Mouse (Mus musculus) intestine, postnatal 0 days (tissue): ENCODE data around the gene Xbp1. TPM values are rescaled to one million over a fixed set of nuclear protein-coding genes. Genes with fewer than 3 reads are reported as not detected.
"Not testable (repeated sequence)": the region's sequence is repeated elsewhere in the genome, so short reads cannot be mapped to it uniquely, and the experiment has no call there.

Source experiments
- ATAC-seq: fragments of 200-750 bp; cut with Nextera tagmentation; 2 replicates; pipeline ENCODE4 v1.8.0; 2017; ENCODE audit warnings: mild to moderate bottlenecking, moderate TSS enrichment, moderate library complexity
- H3K27ac ChIP-seq: fragments of 300-500 bp; sonication (generic); 2 replicates; pipeline ENCODE4 v1.5.1; 2014; ENCODE audit warnings: mild to moderate bottlenecking, low read depth, low read length, moderate library complexity
- H3K27me3 ChIP-seq: fragments of 300-500 bp; sonication (generic); replicated peaks from 2 replicates; pipeline ENCODE4 v1.6.1; 2014; ENCODE audit warnings: low read length, mixed read lengths; ENCODE audit not compliant: control insufficient read depth, insufficient read depth
- H3K36me3 ChIP-seq: fragments of 300-500 bp; sonication (generic); 2 replicates; pipeline ENCODE4 v1.6.1; 2014; ENCODE audit warnings: mild to moderate bottlenecking, moderate library complexity; ENCODE audit not compliant: control insufficient read depth, insufficient read depth
- H3K4me1 ChIP-seq: fragments of 300-500 bp; sonication (generic); replicated peaks from 2 replicates; pipeline ENCODE4 v1.6.1; 2014; ENCODE audit warnings: antibody characterized with exemption, low read length, mixed read lengths; ENCODE audit not compliant: control insufficient read depth, insufficient read depth
- H3K4me2 ChIP-seq: fragments of 300-500 bp; sonication (generic); replicated peaks from 2 replicates; pipeline ENCODE4 v1.6.1; 2014; ENCODE audit warnings: low read depth, mild to moderate bottlenecking, moderate library complexity
- H3K4me3 ChIP-seq: fragments of 300-500 bp; sonication (generic); 2 replicates; pipeline ENCODE4 v1.5.1; 2014; ENCODE audit warnings: low read depth, low read length
- H3K9ac ChIP-seq: fragments of 300-500 bp; sonication (generic); 2 replicates; pipeline ENCODE4 v1.6.1; 2014; ENCODE audit warnings: mild to moderate bottlenecking, low read depth, low read length
- H3K9me3 ChIP-seq: fragments of 300-500 bp; sonication (generic); 2 replicates; pipeline ENCODE4 v1.6.1; 2016; ENCODE audit warnings: mixed run types; ENCODE audit not compliant: control insufficient read depth
- CTCF ChIP-seq: sonication (generic); IDR thresholded peaks from 2 replicates; pipeline ENCODE4 v1.5.1; 2016; ENCODE audit warnings: low read depth, mild to moderate bottlenecking, control low read depth, antibody characterized with exemption, moderate library complexity
- WGBS: fragments of 180-500 bp; shearing (Covaris S2); extraction: QIAGEN DNeasy Blood & Tissue Kit; methylation state at CpG from one replicate; pipeline ENCODE4 v1.1.7; 2014; 5-methylcytosine and 5-hydroxymethylcytosine counted together
- polyA plus RNA-seq: library from polyadenylated mRNA; unstranded; fragments of >200 nt; fragmentation: Nextera tagmentation; extraction: Ambion mirVana; gene quantifications from 2 replicates; pipeline ENCODE4 v1.2.1, GENCODE M21; 2015

Gene Xbp1
- polyA plus RNA-seq, 1 experiment from 2014 or later = 150 TPM

- Histone ChIP-seq H3K4me1 (0 out of 2 replicates have a peak, but pooled peaks cover 3% of the 10 kb centered on the region), H3K27ac (no peak overlapping the region), H3K27me3 (no peaks in the 10 kb centered on the region), H3K36me3 (peaks cover 64% of the 10 kb centered on the region), H3K9me3 (no peaks in the 10 kb centered on the region), H3K9ac (no peak overlapping the region), H3K4me3 (no peak overlapping the region), H3K4me2 (no peak overlapping the region)
- 75% methylated on average over 7 of the region's 7 CpGs for WGBS
- ATAC-seq = no peak
- no peak for TF ChIP-seq CTCF
Observed at GRCm38 (mm10) chr11:5526573-5527439, 6.3 kb downstream of the Xbp1 start.

GRCm38 (mm10) chr11:5527865-5528523, 7.5 kb downstream of the Xbp1 start:
- peaks cover 68% of the 10 kb centered on the region for H3K36me3 ChIP-seq
- H3K27ac ChIP-seq = no peak overlapping the region
- H3K9ac ChIP-seq = no peak overlapping the region
- H3K4me3 ChIP-seq = no peak overlapping the region
- 78% methylated on average over 5 of the region's 5 CpGs for WGBS
- TF ChIP-seq CTCF = no peak
- ATAC-seq = no peak
- no peaks in the 10 kb centered on the region for H3K4me1 ChIP-seq
- no peaks in the 10 kb centered on the region for H3K9me3 ChIP-seq
- H3K27me3 ChIP-seq = no peaks in the 10 kb centered on the region
- no peak overlapping the region for H3K4me2 ChIP-seq

GRCm38 (mm10) chr11:5528841-5529240, 8.4 kb downstream of the Xbp1 start:
- no peak for ATAC-seq
- no peak for TF ChIP-seq CTCF
- Histone ChIP-seq H3K4me1 (no peaks in the 10 kb centered on the region), H3K27ac (no peak overlapping the region), H3K4me3 (no peak overlapping the region), H3K36me3 (peaks cover 68% of the 10 kb centered on the region), H3K27me3 (no peaks in the 10 kb centered on the region), H3K4me2 (no peak overlapping the region), H3K9ac (no peak overlapping the region), H3K9me3 (no peaks in the 10 kb centered on the region)
- WGBS = 56% methylated on average over 5 of the region's 5 CpGs

GRCm38 (mm10) chr11:5530172-5530571, 9.7 kb downstream of the Xbp1 start:
- no peaks in the 10 kb centered on the region for H3K9me3 ChIP-seq
- H3K4me3 ChIP-seq = no peak overlapping the region
- no peaks in the 10 kb centered on the region for H3K27me3 ChIP-seq
- H3K4me2 ChIP-seq = no peak overlapping the region
- TF ChIP-seq CTCF = no peak
- no peak overlapping the region for H3K9ac ChIP-seq
- peaks cover 67% of the 10 kb centered on the region for H3K36me3 ChIP-seq
- no peak for ATAC-seq
- 63% methylated on average over 5 of the region's 5 CpGs for WGBS
- H3K4me1 ChIP-seq = no peaks in the 10 kb centered on the region
- no peak overlapping the region for H3K27ac ChIP-seq

- no peak overlapping the region for H3K4me3 ChIP-seq
- TF ChIP-seq CTCF = no peak
- H3K36me3 ChIP-seq = peaks cover 62% of the 10 kb centered on the region
- no peak overlapping the region for H3K9ac ChIP-seq
- WGBS = 68% methylated on average over 6 of the region's 6 CpGs
- H3K27ac ChIP-seq = no peak overlapping the region
- no peaks in the 10 kb centered on the region for H3K9me3 ChIP-seq
- H3K4me1 ChIP-seq = no peaks in the 10 kb centered on the region
- no peak for ATAC-seq
- no peak overlapping the region for H3K4me2 ChIP-seq
- no peaks in the 10 kb centered on the region for H3K27me3 ChIP-seq
Observed at GRCm38 (mm10) chr11:5530717-5531116, 10.3 kb downstream of the Xbp1 start.

GRCm38 (mm10) chr11:5533108-5533507, 12.6 kb downstream of the Xbp1 start:
- Histone ChIP-seq H3K9me3 (no peaks in the 10 kb centered on the region), H3K4me1 (no peaks in the 10 kb centered on the region), H3K27me3 (no peaks in the 10 kb centered on the region), H3K36me3 (peaks cover 54% of the 10 kb centered on the region), H3K27ac (no peak overlapping the region), H3K4me2 (no peak overlapping the region), H3K9ac (no peak overlapping the region), H3K4me3 (no peak overlapping the region)
- peak; percentile 42 for ATAC-seq
- peak; percentile 64 for TF ChIP-seq CTCF
- 68% methylated on average over 5 of the region's 5 CpGs for WGBS

GRCm38 (mm10) chr11:5537454-5537853, 17.0 kb downstream of the Xbp1 start:
- not testable (repeated sequence) for H3K9me3 ChIP-seq, H3K4me3 ChIP-seq, ATAC-seq, H3K27ac ChIP-seq, H3K9ac ChIP-seq, H3K27me3 ChIP-seq, H3K4me1 ChIP-seq, H3K4me2 ChIP-seq
- H3K36me3 ChIP-seq = peaks cover 29% of the 10 kb centered on the region
- 81% methylated on average over 4 of the region's 4 CpGs for WGBS
